Mouse (Mus musculus) forebrain, postnatal 0 days (tissue): ENCODE data around the gene Gria3. TPM values are rescaled to one million over a fixed set of nuclear protein-coding genes. Genes with fewer than 3 reads are reported as not detected.
A peak's percentile ranks its signal among the peaks of the same experiment; 100 is the strongest.

Experiments used
- ATAC-seq: fragments of 200-750 bp; cut with Nextera tagmentation; 2 replicates; pipeline ENCODE4 v1.8.0; 2017; ENCODE audit warnings: mild to moderate bottlenecking, moderate library complexity
- DNase-seq: peaks from one replicate; pipeline ENCODE4 v3.0.0-alpha.2; 2015
- H3K27ac ChIP-seq: fragments of 300-500 bp; sonication (generic); 2 replicates; pipeline ENCODE4 v1.5.1; 2014; ENCODE audit warnings: low read depth, mild to moderate bottlenecking, antibody characterized with exemption, low read length, moderate library complexity, mixed read lengths
- H3K27me3 ChIP-seq: fragments of 300-500 bp; sonication (generic); 2 replicates; pipeline ENCODE4 v1.6.1; 2014; ENCODE audit warnings: mild to moderate bottlenecking, low read length, mixed read lengths; ENCODE audit not compliant: insufficient read depth
- H3K36me3 ChIP-seq: fragments of 300-500 bp; sonication (generic); 2 replicates; pipeline ENCODE4 v1.6.1; 2014; ENCODE audit warnings: mild to moderate bottlenecking, moderate library complexity; ENCODE audit not compliant: insufficient read depth
- H3K4me1 ChIP-seq: fragments of 300-500 bp; sonication (generic); 2 replicates; pipeline ENCODE4 v1.6.1; 2014; ENCODE audit warnings: antibody characterized with exemption; ENCODE audit not compliant: insufficient read depth
- H3K4me2 ChIP-seq: fragments of 300-500 bp; sonication (generic); 2 replicates; pipeline ENCODE4 v1.6.1; 2014; ENCODE audit warnings: low read depth, mild to moderate bottlenecking, moderate library complexity
- H3K4me3 ChIP-seq: fragments of 300-500 bp; sonication (generic); 2 replicates; pipeline ENCODE4 v1.5.1; 2014; ENCODE audit warnings: low read depth, low read length, mixed read lengths
- H3K9ac ChIP-seq: fragments of 300-500 bp; sonication (generic); 2 replicates; pipeline ENCODE4 v1.6.1; 2014; ENCODE audit warnings: mild to moderate bottlenecking
- H3K9me3 ChIP-seq: fragments of 300-500 bp; sonication (generic); 2 replicates; pipeline ENCODE4 v1.6.1; 2016; ENCODE audit warnings: low read length
- CTCF ChIP-seq: sonication (generic); IDR thresholded peaks from 2 replicates; pipeline ENCODE4 v1.5.1; 2016; ENCODE audit warnings: antibody characterized with exemption, control low read depth, low read depth
- WGBS: fragments of 180-500 bp; shearing (Covaris S2); extraction: QIAGEN DNeasy Blood & Tissue Kit; methylation state at CpG from one replicate; pipeline ENCODE4 v1.1.7; 2014; 5-methylcytosine and 5-hydroxymethylcytosine counted together
- polyA plus RNA-seq: library from polyadenylated mRNA; unstranded; fragments of >200 nt; fragmentation: Nextera tagmentation; extraction: Ambion mirVana; gene quantifications from 2 replicates; pipeline ENCODE4 v1.2.1, GENCODE M21; 2015
- total RNA-seq: library from RNA; depleted of rRNA; stranded (reverse); fragments of >200 nt; gene quantifications from 2 replicates; pipeline ENCODE4 v1.2.3, GENCODE M21; 2014

The Gria3 gene
- total and polyA plus RNA-seq, 2 experiments from 2014 or later: 19.0 to 29.2 TPM

DNA sequence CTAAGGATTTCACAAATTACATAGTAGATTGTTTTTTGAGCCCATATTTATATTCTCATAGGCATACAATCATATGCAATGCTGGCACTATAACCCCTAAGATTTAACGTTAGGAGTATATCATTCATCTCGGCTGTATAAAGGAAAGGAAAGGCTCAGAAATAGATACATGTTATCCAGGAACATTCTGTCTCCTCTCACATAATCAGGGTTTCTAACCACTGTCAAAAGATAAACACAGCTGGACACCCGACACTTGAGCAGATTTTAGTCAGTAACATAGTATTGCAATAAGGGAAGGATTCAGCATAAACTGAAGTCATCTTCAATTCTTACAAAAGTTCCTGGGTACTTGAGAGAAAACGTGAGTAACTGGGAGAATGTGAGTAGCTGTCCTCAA lies 95.9 kb downstream of the Gria3 start:
- no peak overlapping the region for H3K4me3 ChIP-seq
- no peak overlapping the region for H3K27ac ChIP-seq
- H3K4me1 ChIP-seq: no peaks in the 10 kb centered on the region
- no peaks in the 10 kb centered on the region for H3K9me3 ChIP-seq
- no peak for TF ChIP-seq CTCF
- H3K9ac ChIP-seq: no peak overlapping the region
- H3K27me3 ChIP-seq: no peaks in the 10 kb centered on the region
- H3K4me2 ChIP-seq: no peak overlapping the region
- DNase-seq (no peak), ATAC-seq (no peak)
- no peaks in the 10 kb centered on the region for H3K36me3 ChIP-seq
- 71% methylated on average over 4 of the region's 4 CpGs for WGBS

DNA sequence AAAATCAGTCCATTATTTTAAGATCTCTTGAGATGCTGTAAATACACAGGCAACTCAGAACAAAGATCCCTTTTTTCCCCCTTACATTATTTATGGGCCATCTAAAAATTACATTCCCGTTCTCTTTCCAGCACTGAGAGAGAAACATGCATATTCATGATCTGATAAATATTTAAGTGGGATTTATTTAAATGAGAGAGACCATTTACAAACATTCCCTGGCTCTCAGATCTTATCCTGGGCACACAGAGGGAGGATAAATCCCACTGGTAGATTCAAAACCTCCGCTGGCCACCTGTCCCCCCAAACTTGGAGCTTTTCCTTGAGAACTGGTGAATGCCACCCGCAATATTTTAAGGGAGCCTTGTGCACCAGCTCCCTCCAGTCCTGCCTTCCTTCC lies 104.7 kb downstream of the Gria3 start:
- Histone ChIP-seq H3K27ac (no peak overlapping the region), H3K9ac (no peak overlapping the region), H3K4me3 (no peak overlapping the region), H3K27me3 (no peaks in the 10 kb centered on the region), H3K4me1 (no peaks in the 10 kb centered on the region), H3K4me2 (no peak overlapping the region), H3K36me3 (no peaks in the 10 kb centered on the region), H3K9me3 (no peaks in the 10 kb centered on the region)
- DNase-seq (no peak), ATAC-seq (peak; percentile 58)
- no peak for TF ChIP-seq CTCF
- WGBS: 30% methylated on average over 3 of the region's 3 CpGs

DNA sequence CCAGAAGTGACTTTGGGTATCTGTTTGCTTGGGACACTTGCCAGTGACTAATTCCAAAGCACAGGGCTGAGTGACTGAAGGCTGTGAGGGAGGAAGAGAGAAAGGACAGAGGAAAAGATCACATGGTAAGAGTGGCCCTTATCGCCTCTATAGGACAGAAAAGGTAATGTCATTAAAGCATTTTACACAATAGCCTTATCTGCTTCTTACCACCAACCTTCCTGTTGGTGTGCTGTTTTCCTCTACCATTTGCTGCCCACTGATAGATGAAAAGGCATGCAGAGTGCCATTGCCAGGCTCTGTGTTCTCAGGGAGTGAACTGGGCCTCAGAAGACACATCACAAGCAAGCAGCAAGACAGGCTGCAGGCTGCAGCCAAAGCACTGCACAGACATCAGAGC lies 107.3 kb downstream of the Gria3 start:
- no peaks in the 10 kb centered on the region for H3K27me3 ChIP-seq
- no peaks in the 10 kb centered on the region for H3K4me1 ChIP-seq
- DNase-seq (no peak), ATAC-seq (no peak)
- TF ChIP-seq CTCF: no peak
- H3K9ac ChIP-seq: no peak overlapping the region
- H3K9me3 ChIP-seq: no peaks in the 10 kb centered on the region
- no peak overlapping the region for H3K4me2 ChIP-seq
- H3K36me3 ChIP-seq: no peaks in the 10 kb centered on the region
- H3K4me3 ChIP-seq: no peak overlapping the region
- 76% methylated on average over 1 of the region's 1 CpGs for WGBS
- no peak overlapping the region for H3K27ac ChIP-seq

DNA sequence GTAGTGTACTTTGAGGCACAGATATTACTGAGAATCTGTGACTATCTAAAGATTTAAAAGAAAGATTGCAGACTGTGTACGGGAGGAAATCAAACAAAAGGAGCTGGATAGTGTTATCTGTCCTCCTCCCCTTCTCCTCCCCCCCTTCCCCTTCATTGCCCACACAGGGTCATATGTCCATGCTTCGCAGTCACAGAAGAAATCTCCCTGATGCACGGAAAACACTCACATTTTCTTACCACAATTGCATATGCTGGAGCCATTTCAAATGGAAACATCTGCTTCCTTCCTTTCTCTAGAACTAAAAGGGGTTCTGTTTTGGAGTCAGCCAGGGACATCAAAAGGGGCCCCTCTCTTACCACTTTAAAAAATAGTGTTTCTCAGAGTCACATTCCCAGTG lies 114.3 kb downstream of the Gria3 start:
- no peaks in the 10 kb centered on the region for H3K36me3 ChIP-seq
- H3K4me1 ChIP-seq: no peaks in the 10 kb centered on the region
- H3K9me3 ChIP-seq: no peaks in the 10 kb centered on the region
- no peak overlapping the region for H3K27ac ChIP-seq
- no peak overlapping the region for H3K4me2 ChIP-seq
- H3K9ac ChIP-seq: no peak overlapping the region
- DNase-seq: no peak
- 64% methylated on average over 3 of the region's 3 CpGs for WGBS
- H3K4me3 ChIP-seq: no peak overlapping the region
- TF ChIP-seq CTCF: no peak
- ATAC-seq: no peak
- no peaks in the 10 kb centered on the region for H3K27me3 ChIP-seq

DNA sequence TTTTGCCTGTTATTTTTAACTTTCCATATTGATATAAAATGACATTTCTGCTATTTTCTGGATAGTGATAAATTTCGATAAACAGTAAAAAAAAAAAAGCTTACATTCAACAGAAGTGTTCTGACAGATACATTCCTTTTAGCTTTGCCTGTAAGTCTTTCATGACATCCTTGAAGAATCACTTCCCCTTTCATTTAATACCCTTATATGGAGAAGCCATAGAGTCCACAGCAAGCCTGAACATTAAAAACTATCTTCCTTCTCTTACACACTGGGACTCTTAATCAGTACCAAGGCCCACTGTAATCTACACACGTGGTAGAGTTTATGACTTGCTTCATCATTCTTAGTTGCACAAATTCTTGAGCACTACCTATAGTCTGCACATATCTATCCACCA lies 131.9 kb downstream of the Gria3 start:
- 71% methylated on average over 2 of the region's 2 CpGs for WGBS
- H3K27ac ChIP-seq: no peak overlapping the region
- H3K36me3 ChIP-seq: no peaks in the 10 kb centered on the region
- no peak for ATAC-seq
- H3K27me3 ChIP-seq: no peaks in the 10 kb centered on the region
- no peak overlapping the region for H3K4me2 ChIP-seq
- no peak overlapping the region for H3K9ac ChIP-seq
- H3K9me3 ChIP-seq: no peaks in the 10 kb centered on the region
- H3K4me3 ChIP-seq: no peak overlapping the region
- no peak for TF ChIP-seq CTCF
- no peaks in the 10 kb centered on the region for H3K4me1 ChIP-seq
- no peak for DNase-seq

DNA sequence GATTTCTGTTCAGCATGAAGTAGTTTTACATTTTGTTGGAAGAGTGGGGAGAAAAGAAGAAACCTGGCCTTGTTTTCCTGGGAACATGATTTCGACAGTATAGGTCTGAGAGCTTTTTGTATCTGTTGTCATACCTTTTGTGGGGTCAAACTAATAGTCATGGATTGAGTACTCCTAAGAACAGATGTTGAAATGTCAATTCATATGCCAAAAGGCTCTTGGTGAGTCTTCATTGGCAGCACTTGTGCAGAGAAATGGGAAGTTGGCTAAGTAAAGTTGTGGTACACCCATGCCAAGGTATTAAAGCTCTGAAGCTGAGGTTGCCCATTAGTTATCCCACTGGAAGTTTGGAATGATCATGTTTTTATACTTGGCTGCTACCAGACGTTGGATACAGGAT lies 135.2 kb downstream of the Gria3 start:
- no peak for TF ChIP-seq CTCF
- Histone ChIP-seq H3K4me2 (no peak overlapping the region), H3K27ac (no peak overlapping the region), H3K9me3 (no peaks in the 10 kb centered on the region), H3K9ac (no peak overlapping the region), H3K27me3 (no peaks in the 10 kb centered on the region), H3K4me3 (no peak overlapping the region), H3K36me3 (no peaks in the 10 kb centered on the region), H3K4me1 (no peaks in the 10 kb centered on the region)
- no peak for ATAC-seq
- WGBS: 67% methylated on average over 2 of the region's 2 CpGs
- DNase-seq: no peak

DNA sequence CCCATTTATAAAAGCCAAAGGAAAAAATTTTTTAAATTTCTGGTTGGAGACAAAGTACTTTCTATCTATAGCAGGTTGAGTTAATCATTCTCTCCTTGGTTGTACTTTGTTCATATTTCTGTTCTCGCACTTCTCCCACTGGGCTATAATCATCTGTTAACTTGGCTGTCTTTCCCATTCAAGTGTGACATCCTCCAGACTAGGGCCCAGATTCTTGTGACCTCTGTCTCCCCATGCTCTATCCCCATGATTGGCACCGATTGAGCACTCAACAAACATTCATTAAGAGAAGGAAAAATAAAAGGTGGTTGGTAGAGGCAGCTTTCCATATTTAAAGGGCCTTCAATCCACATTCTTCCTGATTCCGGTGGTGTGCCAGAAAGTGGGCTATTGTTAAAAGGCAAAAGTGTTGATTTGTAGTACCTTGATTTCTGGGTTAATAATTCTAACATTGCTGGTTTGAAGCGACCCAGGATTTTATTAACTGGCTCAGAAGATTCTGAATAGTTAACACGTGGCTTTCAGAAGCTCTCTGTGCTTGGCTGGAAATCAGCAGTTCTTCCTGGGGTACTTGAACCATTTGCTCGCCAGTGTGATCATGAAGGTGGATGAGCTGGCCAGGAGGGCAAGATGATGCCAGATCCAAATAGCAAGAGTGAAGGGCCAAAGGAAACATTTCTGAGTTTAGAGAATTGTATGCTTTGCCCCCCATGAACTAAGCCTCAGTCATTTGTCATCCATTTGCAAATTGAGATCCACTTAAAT lies 161.8 kb downstream of the Gria3 start:
- Histone ChIP-seq H3K9me3 (no peaks in the 10 kb centered on the region), H3K27ac (no peak overlapping the region), H3K36me3 (no peaks in the 10 kb centered on the region), H3K4me3 (no peak overlapping the region), H3K27me3 (no peaks in the 10 kb centered on the region), H3K9ac (no peak overlapping the region), H3K4me1 (no peaks in the 10 kb centered on the region), H3K4me2 (no peak overlapping the region)
- TF ChIP-seq CTCF: no peak
- WGBS: 55% methylated on average over 6 of the region's 6 CpGs
- ATAC-seq (no peak), DNase-seq (no peak)

DNA sequence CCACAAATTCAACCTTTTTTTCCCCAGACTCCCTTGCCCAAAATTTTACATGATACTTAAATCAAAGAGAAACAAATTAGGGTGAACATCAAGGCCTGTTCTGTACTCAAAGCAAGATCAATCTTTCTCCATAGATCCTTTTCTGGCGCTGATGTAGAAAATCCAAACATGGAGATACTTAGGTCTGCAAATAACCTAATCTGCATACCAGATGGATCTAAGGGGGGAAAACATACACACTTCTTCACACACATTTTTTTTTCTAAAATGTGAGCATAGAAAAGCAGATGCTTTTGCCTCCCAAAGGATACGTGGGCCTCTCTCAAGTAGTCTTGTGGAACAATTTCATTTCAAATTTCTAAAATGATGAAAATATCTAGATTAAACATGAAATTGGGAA lies 164.2 kb downstream of the Gria3 start:
- no peaks in the 10 kb centered on the region for H3K27me3 ChIP-seq
- no peak for TF ChIP-seq CTCF
- H3K4me1 ChIP-seq: no peaks in the 10 kb centered on the region
- DNase-seq: peak; percentile 4
- no peaks in the 10 kb centered on the region for H3K9me3 ChIP-seq
- 53% methylated on average over 2 of the region's 2 CpGs for WGBS
- no peak overlapping the region for H3K9ac ChIP-seq
- H3K36me3 ChIP-seq: no peaks in the 10 kb centered on the region
- H3K4me3 ChIP-seq: no peak overlapping the region
- no peak overlapping the region for H3K4me2 ChIP-seq
- no peak overlapping the region for H3K27ac ChIP-seq
- ATAC-seq: peak; percentile 53
